Comparison of ENCODE assay signal across 26 mouse cellular contexts in the genomic region with DNA sequence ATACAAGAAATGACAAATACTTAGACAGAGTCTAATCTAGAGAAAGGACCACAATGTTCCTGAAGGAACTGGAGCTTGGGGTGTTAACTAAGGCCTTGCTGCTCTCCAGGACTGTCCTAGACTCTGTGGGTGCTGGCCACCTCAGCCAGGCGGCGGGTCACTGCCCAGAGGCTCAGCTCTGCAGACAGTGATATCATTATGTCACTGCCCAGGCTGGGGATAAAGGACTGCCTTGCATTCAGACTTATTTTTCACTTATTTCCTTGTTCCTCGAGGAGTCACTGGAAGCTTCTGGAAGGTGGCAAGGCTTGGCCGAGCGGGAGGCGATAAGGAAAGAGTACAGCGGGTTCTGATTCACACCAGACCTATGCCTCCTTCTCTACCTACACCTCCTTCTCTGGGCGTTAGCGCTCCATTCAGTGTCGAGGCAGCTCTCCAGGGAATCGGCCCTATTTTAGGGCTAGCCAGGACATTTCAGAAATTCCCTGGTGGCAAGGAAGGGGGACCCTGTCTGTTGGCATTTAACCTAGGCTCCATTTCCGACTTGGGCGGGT. TPM values are rescaled to one million over a fixed set of nuclear protein-coding genes. Genes with fewer than 3 reads are reported as not detected.
A peak's percentile ranks its signal among the peaks of the same experiment; 100 is the strongest.
DNase-seq lines count a peak whose midpoint lies in the region; ATAC-seq and TF ChIP-seq lines count a peak whose summit lies in the region.
"Had no signal": no experiment of that assay in that cellular context is flagged by ENCODE, and none has a peak within 500 bp of the region (broad histone marks: within the 10 kb centered on the region; RNA-seq: fewer than 3 reads in every experiment).

No protein-coding gene starts in this region.

- no peak for TF ChIP-seq POLR2A in ES-Bruce4 (IDR thresholded peaks at IDR 0.05; ENCODE audit: insufficient read depth, low read length)

- TF ChIP-seq EP300 in ES-Bruce4 (IDR thresholded peaks at IDR 0.05; ENCODE audit: insufficient read depth, low read depth, low read length) = no peak

- no peaks in the 10 kb centered on the region for H3K27me3 ChIP-seq in heart, embryonic 11.5 days (ENCODE audit: control insufficient read depth, insufficient read depth, low read length)
- no peaks in the 10 kb centered on the region for H3K27me3 ChIP-seq in ES-Bruce4 (ENCODE audit: control insufficient read depth, insufficient read depth, low read length, poor library complexity, severe bottlenecking)
- H3K27me3 ChIP-seq in intestine, postnatal 0 days (replicated peaks; ENCODE audit: control insufficient read depth, insufficient read depth, low read length) = no peaks in the 10 kb centered on the region
- no peaks in the 10 kb centered on the region for H3K27me3 ChIP-seq in stomach, embryonic 16.5 days (ENCODE audit: control insufficient read depth, insufficient read depth, low read length)
- H3K27me3 ChIP-seq: embryonic facial prominence, embryonic 13.5 days; forebrain, embryonic 15.5 days; Patski had no signal

- TF ChIP-seq CTCF in ES-Bruce4 (IDR thresholded peaks at IDR 0.05; ENCODE audit: low read depth, low read length) = no peak
- no peak for TF ChIP-seq CTCF in intestine, postnatal 0 days (IDR thresholded peaks at IDR 0.05; ENCODE audit: low read depth)

- no peaks in the 10 kb centered on the region for H3K4me1 ChIP-seq in heart, embryonic 11.5 days (ENCODE audit: control insufficient read depth, insufficient read depth, low read length)
- H3K4me1 ChIP-seq in ES-Bruce4 (ENCODE audit: control insufficient read depth, insufficient read depth, low read length) = peaks cover 3% of the 10 kb centered on the region
- 0 out of 2 replicates have a peak, but pooled peaks cover 4% of the 10 kb centered on the region for H3K4me1 ChIP-seq in intestine, postnatal 0 days (replicated peaks; ENCODE audit: control insufficient read depth, insufficient read depth, low read length)
- no peaks in the 10 kb centered on the region for H3K4me1 ChIP-seq in stomach, embryonic 16.5 days (ENCODE audit: control insufficient read depth, insufficient read depth, low read length)
- H3K4me1 ChIP-seq: forebrain, embryonic 15.5 days had no signal

- peak; percentile 88 for DNase-seq in heart, adult 11 months
- no peak for DNase-seq in layer of hippocampus, adult 9-11 months
- DNase-seq in layer of hippocampus, adult 11-12 months (ENCODE audit: low spot score) = no peak
- DNase-seq in adrenal gland, postnatal 25 days = no peak
- DNase-seq: adrenal gland, postnatal 10 days; cerebellum, adult 11 months; cerebellum, adult 2 months; cerebellum, adult 9-11 months; cerebellum, postnatal 25 days; embryo, embryonic 11 days; gastrocnemius, postnatal 25 days; heart, adult 2 months had no signal

- H3K4me2 ChIP-seq in heart, embryonic 11.5 days = no peak overlapping the region
- no peak overlapping the region for H3K4me2 ChIP-seq in intestine, postnatal 0 days (replicated peaks; ENCODE audit: low read depth)
- H3K4me2 ChIP-seq in stomach, embryonic 16.5 days (ENCODE audit: low read depth, low read length) = no peak overlapping the region
- H3K4me2 ChIP-seq: embryonic facial prominence, embryonic 13.5 days; forebrain, embryonic 12.5 days; forebrain, embryonic 15.5 days; hindbrain, embryonic 14.5 days had no signal

- no peaks in the 10 kb centered on the region for H3K36me3 ChIP-seq in heart, embryonic 11.5 days (ENCODE audit: control insufficient read depth, insufficient read depth, low read length)
- no peaks in the 10 kb centered on the region for H3K36me3 ChIP-seq in ES-Bruce4 (ENCODE audit: control insufficient read depth, insufficient read depth, low read length, poor library complexity, severe bottlenecking)
- no peaks in the 10 kb centered on the region for H3K36me3 ChIP-seq in intestine, postnatal 0 days (ENCODE audit: control insufficient read depth, insufficient read depth)
- H3K36me3 ChIP-seq in stomach, embryonic 16.5 days (ENCODE audit: control insufficient read depth, insufficient read depth, low read length) = no peaks in the 10 kb centered on the region
- H3K36me3 ChIP-seq: embryonic facial prominence, embryonic 10.5 days; embryonic facial prominence, embryonic 13.5 days; forebrain, embryonic 12.5 days; forebrain, embryonic 15.5 days; G1E; heart, embryonic 10.5 days had no signal

- no peak overlapping the region for H3K27ac ChIP-seq in heart, embryonic 11.5 days (ENCODE audit: low read depth, low read length)
- 0 out of 2 replicates have a peak overlapping the region, but pooled peaks have one; percentile 8 for H3K27ac ChIP-seq in ES-Bruce4 (ENCODE audit: insufficient read depth, low read length)
- H3K27ac ChIP-seq in intestine, postnatal 0 days (ENCODE audit: low read depth, low read length) = no peak overlapping the region; the same call in 1 of the 2 replicates
- no peak overlapping the region; the same call in 1 of the 2 replicates for H3K27ac ChIP-seq in stomach, embryonic 16.5 days (ENCODE audit: low read length)
- H3K27ac ChIP-seq: embryonic facial prominence, embryonic 13.5 days; forebrain, embryonic 12.5 days; forebrain, embryonic 15.5 days; heart, adult 2 months; heart, embryonic 10.5 days; hindbrain, embryonic 14.5 days; hindbrain, postnatal 0 days had no signal

- no peak overlapping the region for H3K9ac ChIP-seq in heart, embryonic 11.5 days (ENCODE audit: low read depth, low read length)
- no peak overlapping the region for H3K9ac ChIP-seq in ES-Bruce4 (ENCODE audit: low read depth, poor library complexity, severe bottlenecking)
- no peak overlapping the region for H3K9ac ChIP-seq in intestine, postnatal 0 days (ENCODE audit: low read depth, low read length)
- H3K9ac ChIP-seq in stomach, embryonic 16.5 days (ENCODE audit: low read length) = no peak overlapping the region
- H3K9ac ChIP-seq: embryonic facial prominence, embryonic 13.5 days; forebrain, embryonic 12.5 days; forebrain, embryonic 15.5 days; hindbrain, embryonic 14.5 days had no signal

- H3K4me3 ChIP-seq in heart, embryonic 11.5 days (ENCODE audit: low read depth, low read length) = no peak overlapping the region
- H3K4me3 ChIP-seq in ES-Bruce4 (ENCODE audit: low read depth, low read length) = peak overlapping the region; percentile 1; the same call in 1 of the 2 replicates
- no peak overlapping the region for H3K4me3 ChIP-seq in intestine, postnatal 0 days (ENCODE audit: low read depth, low read length)
- H3K4me3 ChIP-seq in stomach, embryonic 16.5 days (replicated peaks; ENCODE audit: low read length) = no peak overlapping the region
- H3K4me3 ChIP-seq: embryonic facial prominence, embryonic 10.5 days; embryonic facial prominence, embryonic 13.5 days; erythroblast, embryonic 14.5 days; forebrain, embryonic 12.5 days; forebrain, embryonic 15.5 days; heart, adult 2 months; heart, embryonic 10.5 days had no signal

- ATAC-seq in heart, embryonic 11.5 days (replicated peaks; ENCODE audit: insufficient number of reproducible peaks, low FRiP score, low TSS enrichment) = no peak
- ATAC-seq in intestine, postnatal 0 days = peak; percentile 76
- ATAC-seq in stomach, embryonic 16.5 days (ENCODE audit: insufficient read depth, low FRiP score) = peak; percentile 62; the same call in 1 of the 2 replicates
- ATAC-seq: forebrain, embryonic 15.5 days; hindbrain, postnatal 0 days; Patski had no signal

- H3K9me3 ChIP-seq in heart, embryonic 11.5 days (replicated peaks; ENCODE audit: control insufficient read depth, low read length) = no peaks in the 10 kb centered on the region
- no peaks in the 10 kb centered on the region for H3K9me3 ChIP-seq in ES-Bruce4 (replicated peaks; ENCODE audit: control insufficient read depth, insufficient read depth, low read length, poor library complexity, severe bottlenecking)
- no peaks in the 10 kb centered on the region for H3K9me3 ChIP-seq in intestine, postnatal 0 days (ENCODE audit: control insufficient read depth)
- no peaks in the 10 kb centered on the region for H3K9me3 ChIP-seq in stomach, embryonic 16.5 days (replicated peaks; ENCODE audit: control insufficient read depth, low read length)
- H3K9me3 ChIP-seq: embryonic facial prominence, embryonic 10.5 days; embryonic facial prominence, embryonic 13.5 days; forebrain, embryonic 12.5 days; forebrain, embryonic 15.5 days had no signal

- 81% methylated on average over 13 of the region's 13 CpGs for WGBS in heart, embryonic 11.5 days (ENCODE audit: insufficient replicate concordance)
- 65% methylated on average over 13 of the region's 13 CpGs for WGBS in intestine, postnatal 0 days
- WGBS in stomach, embryonic 16.5 days = 90% methylated on average over 13 of the region's 13 CpGs

RNA-seq across cellular contexts. Expression of a gene that starts 35.3 kb away (rescaled TPM):
- polyA plus RNA-seq in heart, embryonic 11.5 days (2014; fragmentation: Nextera tagmentation; extraction: Ambion mirVana) = 5.9 and 6.5 TPM in 2 replicates
- polyA plus RNA-seq in ES-Bruce4 (2011; ENCODE audit: insufficient read depth, insufficient read length, low read depth, missing spikeins) = 37.6 and 39.6 TPM in 2 replicates
- polyA plus RNA-seq in intestine, postnatal 0 days (2015; fragmentation: Nextera tagmentation; extraction: Ambion mirVana) = 13.3 and 14.9 TPM in 2 replicates
- polyA plus RNA-seq in stomach, embryonic 16.5 days (2015; fragmentation: Nextera tagmentation; extraction: Ambion mirVana) = 9.9 and 10.8 TPM in 2 replicates
- 81.3 and 82.6 TPM in 2 replicates for total RNA-seq in adrenal gland, postnatal 25 days (2021)
